Mouse (Mus musculus): ENCODE data around the gene Rs1.
"Not testable (repeated sequence)": the region's sequence is repeated elsewhere in the genome, so short reads cannot be mapped to it uniquely, and the experiment has no call there.

Rs1 gene

DNA sequence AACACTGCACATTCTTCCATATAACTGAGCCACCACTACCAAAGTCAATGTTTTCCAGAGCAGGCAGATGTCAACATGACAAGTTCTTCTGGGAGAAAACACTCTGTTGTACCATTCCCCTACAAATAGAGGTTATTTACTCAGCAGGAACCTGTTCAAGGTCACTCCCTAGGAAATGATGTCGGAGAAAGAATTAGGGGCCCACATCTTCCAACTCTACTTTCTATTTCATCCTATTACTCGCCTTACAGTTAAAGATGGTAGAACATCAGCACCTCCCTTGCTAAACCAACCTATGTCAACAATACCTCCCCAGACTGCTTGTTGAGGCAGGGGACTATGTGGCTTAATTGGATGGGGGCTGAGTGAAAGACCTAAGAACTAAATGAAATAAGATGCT, at the start of gene Rs1:
TSS of gene Rs1 (plus strand) at position 301 of the 400 bp plus-strand sequence.
- no peak for DNase-seq (ENCODE audit: low spot score)

DNA sequence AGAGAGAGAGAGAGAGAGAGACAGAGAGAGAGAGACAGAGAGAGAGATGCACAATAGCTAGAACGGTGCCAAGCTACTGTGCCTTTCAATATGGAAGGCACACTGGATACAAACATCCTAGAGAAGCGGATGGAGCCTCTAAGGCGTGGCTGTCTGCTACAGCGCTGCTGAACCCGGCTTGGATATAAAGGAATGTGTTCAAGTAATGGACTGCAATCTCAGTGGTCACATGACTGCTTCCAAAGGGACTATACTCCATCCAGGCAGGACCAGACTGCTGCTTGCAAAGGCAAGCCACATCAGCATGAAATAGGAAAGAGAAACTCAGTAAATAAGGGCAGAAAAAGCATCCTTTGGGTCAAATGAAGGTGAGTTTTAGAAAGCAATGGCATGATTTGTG, 32.2 kb upstream of the Rs1 start, which contains the start of gene Ppef1:
TSS of gene Ppef1 (minus strand) at position 116 of the 400 bp plus-strand sequence.
- DNase-seq (ENCODE audit: low spot score) = no peak

DNA sequence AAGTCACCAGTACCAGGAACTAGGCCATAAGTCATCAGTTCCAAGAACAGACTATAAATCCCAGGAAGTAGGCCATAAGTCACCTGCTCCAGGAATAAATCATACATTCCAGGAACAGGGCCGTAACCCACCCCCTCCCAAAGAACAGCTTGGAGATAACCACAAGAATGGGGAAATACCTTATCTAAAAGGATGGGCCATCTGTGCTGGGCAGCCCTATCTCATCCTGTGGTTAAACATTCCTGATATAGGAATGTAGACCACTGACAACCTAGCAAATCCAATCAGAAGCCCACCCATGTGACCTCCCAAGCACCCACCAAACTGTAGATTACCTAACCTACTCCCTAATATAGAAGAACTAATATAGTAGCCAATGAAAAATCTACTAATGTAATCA, 22.4 kb upstream of the Rs1 start:
- DNase-seq (ENCODE audit: low spot score) = no peak

DNA sequence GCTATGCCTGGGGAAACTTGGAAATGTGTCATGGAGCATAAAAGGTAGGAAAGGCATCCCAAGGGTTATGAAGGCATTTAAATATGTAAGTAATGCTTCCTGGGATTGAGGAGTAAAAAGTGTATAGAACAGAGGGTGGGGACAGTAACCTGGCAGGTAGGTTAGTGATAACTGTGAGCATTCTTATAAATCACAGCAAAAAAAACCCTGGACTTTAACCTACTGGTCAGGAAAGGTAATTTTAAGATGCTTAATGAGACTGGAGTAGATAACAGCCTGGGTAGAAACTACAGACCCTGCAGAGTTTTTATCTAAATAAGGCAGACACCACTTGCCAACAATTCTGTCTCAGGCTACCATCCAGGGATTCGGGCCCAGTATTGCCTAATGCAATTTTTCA, 19.2 kb upstream of the Rs1 start:
- no peak for DNase-seq (ENCODE audit: low spot score)

DNA sequence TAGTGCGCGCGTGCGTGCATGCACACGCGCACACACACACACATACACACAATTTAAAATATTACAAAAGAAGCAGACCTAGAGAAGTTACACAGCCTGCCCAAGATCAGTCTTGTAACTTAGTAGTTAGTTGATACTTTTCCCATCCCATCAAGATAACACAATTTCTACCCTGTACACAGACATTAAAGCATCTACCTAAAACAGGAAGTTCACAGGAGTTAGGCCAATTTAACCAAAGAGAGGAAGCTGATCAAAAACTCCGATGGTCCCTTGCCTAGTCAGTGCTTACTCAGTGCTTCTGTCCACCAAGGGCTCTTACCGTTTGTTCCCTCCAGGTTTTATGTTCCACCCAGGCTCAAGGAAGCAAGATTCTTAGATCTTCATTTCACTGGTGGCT, 17.0 kb upstream of the Rs1 start:
- DNase-seq (ENCODE audit: low spot score) = no peak

DNA sequence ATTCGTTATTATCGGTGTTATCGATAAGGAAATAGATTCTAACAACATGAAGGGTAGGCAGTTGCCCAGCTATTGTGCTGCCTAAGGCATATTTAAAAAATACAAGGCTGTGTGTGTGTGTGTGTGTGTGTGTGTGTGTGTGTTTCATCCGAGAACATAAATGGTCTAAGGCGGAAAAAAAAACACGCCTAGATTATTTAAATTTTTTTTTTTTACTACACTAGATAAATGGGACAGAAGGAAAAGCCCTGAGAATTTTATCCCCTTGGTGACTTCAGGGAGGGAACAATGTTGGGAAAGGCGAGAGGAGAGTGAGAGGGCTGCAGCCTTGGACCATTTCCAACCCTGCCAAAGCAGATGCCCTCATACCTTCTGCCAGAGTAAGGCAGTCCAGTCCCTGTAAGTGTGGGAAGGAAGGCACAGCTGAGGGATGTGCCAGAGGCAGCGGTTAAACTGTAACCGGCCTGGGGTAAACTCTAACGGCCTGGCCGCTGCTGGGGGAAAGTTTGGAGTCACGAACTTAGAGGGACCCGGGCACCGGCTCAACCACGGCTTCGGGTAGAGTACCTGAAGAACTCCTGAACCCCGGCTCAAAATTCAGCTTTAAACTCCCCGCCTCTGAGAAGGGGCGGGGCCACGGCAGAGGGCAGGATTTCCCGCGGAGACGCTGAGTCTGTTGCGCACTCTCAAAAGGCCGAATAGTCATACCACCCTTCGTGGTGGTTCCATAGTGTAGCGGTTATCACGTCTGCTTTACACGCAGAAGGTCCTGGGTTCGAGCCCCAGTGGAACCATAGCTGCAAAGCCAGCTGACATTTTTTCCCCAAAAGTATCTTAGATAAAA, 2.2 kb upstream of the Rs1 start:
- peak; percentile 93 for DNase-seq (ENCODE audit: low spot score)

DNA sequence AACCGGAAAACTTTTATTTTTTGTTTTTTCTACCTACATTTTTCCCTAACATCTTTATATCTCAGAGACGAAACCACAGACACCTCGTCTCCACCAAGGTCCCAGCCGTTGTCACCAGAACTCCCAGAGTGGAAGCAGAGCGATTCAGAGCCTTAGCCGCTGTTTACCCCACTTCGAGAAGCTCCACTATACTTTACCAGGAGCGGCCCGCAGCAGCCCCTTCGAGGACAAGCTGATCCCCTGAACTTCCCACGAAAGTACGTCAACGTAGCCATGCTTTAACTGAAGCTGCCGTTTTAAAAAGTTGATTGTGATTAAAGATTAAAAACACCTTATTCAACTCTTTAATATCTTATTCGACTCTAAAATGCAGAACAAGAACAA, 1.6 kb upstream of the Rs1 start:
- peak; percentile 55 for DNase-seq (ENCODE audit: low spot score)

DNA sequence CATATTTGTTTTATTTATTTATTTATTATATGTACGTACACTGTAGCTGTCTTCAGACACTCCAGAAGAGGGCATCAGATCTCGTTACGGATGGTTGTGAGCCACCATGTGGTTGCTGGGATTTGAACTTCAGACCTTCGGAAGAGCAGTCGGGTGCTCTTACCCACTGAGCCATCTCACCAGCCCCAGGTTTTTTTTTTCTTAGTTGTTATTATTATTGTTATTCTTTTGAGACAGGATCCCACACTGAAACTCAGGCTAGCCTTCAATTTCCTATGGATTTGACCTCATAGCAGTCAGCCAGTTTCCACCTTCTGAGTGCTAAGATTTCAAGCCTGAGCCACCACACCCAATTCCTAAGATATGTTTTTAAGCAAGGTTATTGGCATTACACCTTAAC, 1.8 kb downstream of the Rs1 start:
- not testable (repeated sequence) for DNase-seq (ENCODE audit: low spot score)

DNA sequence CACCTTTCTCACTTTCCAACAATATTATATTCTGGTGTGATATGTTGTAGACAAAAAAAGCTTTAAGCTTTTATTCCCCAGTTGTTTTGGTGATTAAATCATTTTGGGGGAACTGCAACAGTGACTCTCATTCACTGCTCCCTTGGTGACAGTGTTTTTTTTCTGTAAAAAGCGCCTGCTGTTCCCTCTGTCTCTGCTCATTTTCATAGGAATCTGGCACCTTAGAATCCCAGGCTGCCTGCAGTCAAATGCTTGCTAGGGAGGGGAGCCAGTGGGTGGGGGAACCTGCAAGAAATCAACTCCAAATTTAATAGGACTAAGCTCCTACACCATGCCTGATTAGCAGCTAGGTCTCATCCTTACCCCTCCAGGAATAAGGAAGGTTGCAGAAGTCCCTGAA, 5.2 kb downstream of the Rs1 start:
- no peak for DNase-seq (ENCODE audit: low spot score)

DNA sequence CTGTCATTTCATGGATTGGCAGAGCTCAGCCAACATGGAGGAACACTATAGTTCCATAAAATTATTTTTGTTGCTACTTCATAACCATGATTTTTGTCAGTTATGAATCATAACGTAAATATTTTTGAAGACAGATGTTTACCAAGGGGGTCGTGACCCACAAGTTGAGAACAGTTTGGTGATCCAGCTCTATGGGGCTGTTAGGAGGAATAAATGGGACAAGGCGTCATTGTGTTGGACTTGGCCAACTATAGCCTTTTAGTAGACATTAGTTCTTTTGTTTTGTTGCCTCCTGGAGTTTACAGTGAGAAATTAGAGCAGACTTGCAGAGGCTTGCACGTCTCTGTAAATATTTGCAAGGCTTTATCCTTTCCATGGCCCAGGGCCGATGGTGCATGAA, 14.5 kb downstream of the Rs1 start:
- no peak for DNase-seq (ENCODE audit: low spot score)

DNA sequence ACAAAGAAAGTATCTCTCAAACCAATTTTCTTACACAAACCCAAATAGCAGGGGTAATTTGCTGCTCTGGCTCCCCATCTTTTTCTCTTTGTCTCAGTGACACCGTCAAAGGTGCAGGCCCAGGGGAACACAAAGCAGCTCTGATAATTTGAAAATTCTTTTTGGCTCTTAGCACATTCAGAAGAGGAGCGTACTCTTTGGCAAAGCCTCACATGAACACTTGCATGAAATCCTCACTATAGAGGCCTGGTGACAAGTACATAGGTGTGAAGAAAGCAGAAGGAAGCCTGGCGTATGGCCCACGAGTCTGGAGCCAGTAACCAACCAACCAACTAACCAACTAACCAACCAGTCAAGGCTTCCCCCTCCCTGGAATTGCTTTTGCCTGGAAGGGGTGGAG, 27.1 kb downstream of the Rs1 start:
- no peak for DNase-seq (ENCODE audit: low spot score)

DNA sequence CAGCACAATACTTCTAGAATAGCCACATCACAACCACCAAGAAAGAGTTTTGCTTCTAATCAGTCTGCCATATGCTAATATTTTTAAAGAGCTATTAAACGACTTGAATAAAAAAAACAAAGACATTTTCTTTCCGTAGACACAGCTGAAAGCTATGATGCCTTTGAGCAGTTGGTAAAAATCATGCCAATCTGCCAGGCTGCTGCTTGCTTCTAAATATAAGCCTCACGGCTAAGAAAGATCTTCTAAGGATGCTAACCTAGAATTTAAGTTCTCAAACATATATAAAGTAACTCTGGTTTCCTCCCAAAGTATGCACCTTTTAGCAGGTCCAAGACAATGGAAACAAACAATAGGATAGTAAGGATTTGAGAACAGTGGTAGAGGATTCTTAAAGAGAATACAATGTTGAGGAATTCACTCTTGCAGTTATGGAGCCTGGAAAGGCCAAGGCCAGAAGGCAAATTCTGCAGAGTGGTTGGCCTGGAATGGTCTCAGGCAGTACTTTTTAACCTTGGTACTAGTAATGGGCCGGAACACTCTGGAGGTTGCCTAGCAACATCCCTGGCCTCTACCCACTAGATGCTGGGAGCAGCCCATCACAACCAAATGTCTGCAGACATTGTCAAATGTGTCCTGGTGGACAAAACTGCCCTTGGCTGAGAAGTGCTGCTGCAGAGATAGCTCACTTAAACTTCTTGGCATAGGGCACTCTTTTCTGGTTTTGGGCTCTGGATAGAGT, 36.8 kb downstream of the Rs1 start:
- no peak for DNase-seq (ENCODE audit: low spot score)

DNA sequence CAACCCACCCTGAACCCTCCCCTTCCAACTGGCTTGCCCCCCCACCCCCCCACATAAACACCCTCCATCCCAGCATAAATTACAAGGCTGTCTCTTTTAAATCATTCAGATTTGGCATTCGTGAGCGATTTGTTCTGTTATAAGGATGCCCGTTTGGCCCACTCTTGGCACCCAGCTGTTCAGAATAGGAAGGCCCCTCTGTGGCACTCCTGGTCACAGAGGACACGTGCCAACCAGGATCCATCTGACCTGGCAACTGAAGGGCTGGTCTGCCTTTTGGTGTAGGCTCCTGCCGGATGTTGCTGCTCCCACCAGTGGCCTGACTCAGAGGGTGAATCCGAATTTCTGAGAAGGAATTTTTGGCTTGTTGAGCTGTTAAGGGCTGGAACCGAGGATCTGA, 40.4 kb downstream of the Rs1 start:
- no peak for DNase-seq (ENCODE audit: low spot score)

Measured in embryo, embryonic 10.5 days (tissue).